Mouse (Mus musculus) stomach, postnatal 0 days (tissue): ENCODE results near the gene Med12l.

Experiments used
- CTCF ChIP-seq: IDR thresholded peaks from 2 replicates; pipeline ENCODE4 v1.5.1; 2016; ENCODE audit warnings: antibody characterized with exemption, low read depth, mild to moderate bottlenecking, moderate library complexity
- EP300 ChIP-seq: optimal IDR thresholded peaks from 2 replicates; pipeline ENCODE3; 2016; ENCODE audit warnings: antibody characterized with exemption

- TF ChIP-seq CTCF = no peak
- TF ChIP-seq EP300 = no peak
Measured at GRCm38 (mm10) chr3:59182129-59182528, 176.5 kb downstream of the Med12l start.
